ENCODE assay signal across 20 mouse cellular contexts in genomic region chr17:46771025-46771424, GRCm38 (mm10). TPM values are rescaled to one million over a fixed set of nuclear protein-coding genes. Genes with fewer than 3 reads are reported as not detected.
DNase-seq lines count a peak whose midpoint lies in the region; ATAC-seq and TF ChIP-seq lines count a peak whose summit lies in the region.
"Had no signal": no experiment of that assay in that cellular context is flagged by ENCODE, and none has a peak within 500 bp of the region (broad histone marks: within the 10 kb centered on the region; RNA-seq: fewer than 3 reads in every experiment).

No protein-coding gene starts in this region.

- H3K4me3 ChIP-seq in heart, postnatal 0 days (ENCODE audit: low read depth, low read length): no peak overlapping the region
- no peak overlapping the region for H3K4me3 ChIP-seq in lung, embryonic 14.5 days (ENCODE audit: low read depth, low read length)

- no peak for ATAC-seq in heart, postnatal 0 days (ENCODE audit: insufficient read depth, low read depth)
- no peak for ATAC-seq in lung, embryonic 14.5 days (ENCODE audit: insufficient read depth)
- 0 out of 2 replicates have a peak, but pooled peaks have one; percentile 33 for ATAC-seq in megakaryocyte-erythroid progenitor cell, adult 5-6 weeks (replicated peaks; ENCODE audit: low FRiP score, low TSS enrichment, poor library complexity, severe bottlenecking)
- no peak for ATAC-seq in CD4-positive, CD25-positive, alpha-beta regulatory T cell, adult 4 months

- no peak overlapping the region for H3K27ac ChIP-seq in heart, postnatal 0 days (ENCODE audit: low read depth)
- no peak overlapping the region for H3K27ac ChIP-seq in lung, embryonic 14.5 days (ENCODE audit: low read depth)
- H3K27ac ChIP-seq: heart, embryonic 13.5 days; hindbrain, embryonic 13.5 days had no signal

- peaks cover 17% of the 10 kb centered on the region for H3K36me3 ChIP-seq in heart, postnatal 0 days (replicated peaks; ENCODE audit: control insufficient read depth, insufficient read depth, low read length)
- peaks cover 21% of the 10 kb centered on the region for H3K36me3 ChIP-seq in lung, embryonic 14.5 days (ENCODE audit: insufficient read depth)

- no peak overlapping the region for H3K9ac ChIP-seq in heart, postnatal 0 days (replicated peaks; ENCODE audit: low read depth, low read length)
- no peak overlapping the region for H3K9ac ChIP-seq in lung, embryonic 14.5 days

- H3K4me1 ChIP-seq in heart, postnatal 0 days (ENCODE audit: control insufficient read depth, insufficient read depth): no peaks in the 10 kb centered on the region
- peaks cover 5% of the 10 kb centered on the region; the same call in 1 of the 2 replicates for H3K4me1 ChIP-seq in lung, embryonic 14.5 days (ENCODE audit: insufficient read depth)

- no peaks in the 10 kb centered on the region for H3K9me3 ChIP-seq in heart, postnatal 0 days (replicated peaks; ENCODE audit: control insufficient read depth, low read length)
- H3K9me3 ChIP-seq in lung, embryonic 14.5 days (ENCODE audit: low read depth, low read length): no peaks in the 10 kb centered on the region
- H3K9me3 ChIP-seq: heart, embryonic 13.5 days; hindbrain, embryonic 13.5 days; limb, embryonic 12.5 days; lung, embryonic 15.5 days; neural tube, embryonic 15.5 days had no signal

- intact Hi-C loops in heart, postnatal 36 days (cut with DNase I): no loop called here

- DNase-seq in cerebellum, postnatal 10 days: peak; percentile 15 to 49
- no peak for DNase-seq in cerebellum, postnatal 25 days
- no peak for DNase-seq in heart, postnatal 0 days (ENCODE audit: low spot score)
- DNase-seq in heart, postnatal 36 days: no peak
- peak; percentile 37 for DNase-seq in lung, embryonic 14.5 days
- no peak for DNase-seq in lung, postnatal 36 days
- DNase-seq: adrenal gland, adult 8-10 months; cerebellum, adult 11-12 months; kidney, adult 11 months; kidney, postnatal 36 days had no signal

- WGBS in heart, postnatal 0 days: 86% methylated on average over 4 of the region's 4 CpGs
- 82% methylated on average over 4 of the region's 4 CpGs for WGBS in lung, embryonic 14.5 days

- no peaks in the 10 kb centered on the region for H3K27me3 ChIP-seq in heart, postnatal 0 days (ENCODE audit: control insufficient read depth, insufficient read depth, low read length)
- H3K27me3 ChIP-seq in lung, embryonic 14.5 days (ENCODE audit: insufficient read depth, low read length): no peaks in the 10 kb centered on the region
- H3K27me3 ChIP-seq: heart, embryonic 13.5 days; hindbrain, embryonic 13.5 days; limb, embryonic 12.5 days; lung, embryonic 15.5 days; neural tube, embryonic 15.5 days had no signal

- H3K4me2 ChIP-seq in heart, postnatal 0 days (ENCODE audit: low read depth, low read length): no peak overlapping the region
- no peak overlapping the region for H3K4me2 ChIP-seq in lung, embryonic 14.5 days

- TF ChIP-seq EP300 in heart, postnatal 0 days (IDR thresholded peaks at IDR 0.05; ENCODE audit: low read depth): no peak

- TF ChIP-seq CTCF in heart, postnatal 0 days (IDR thresholded peaks at IDR 0.05; ENCODE audit: low read depth): peak; percentile 24
- TF ChIP-seq CTCF in lung, embryonic 14.5 days (IDR thresholded peaks at IDR 0.05; ENCODE audit: low read depth): peak; percentile 28

RNA-seq across cellular contexts. Expression of gene 2310039H08Rik, which starts 1.4 kb away (rescaled TPM):
- total RNA-seq in heart, postnatal 0 days (2014; rRNA removed; ENCODE audit: low replicate concordance): 75.6 and 80.4 TPM in 2 replicates
- 74.9 and 76.4 TPM in 2 replicates for polyA plus RNA-seq in heart, postnatal 0 days (2015; fragmentation: Nextera tagmentation; extraction: Ambion mirVana)
- total RNA-seq in heart, postnatal 36 days (2021): 10 to 100 TPM; 25.4 to 27.6 TPM
- polyA plus RNA-seq in lung, embryonic 14.5 days (2014; fragmentation: Nextera tagmentation; extraction: Ambion mirVana): 58.2 and 64.7 TPM in 2 replicates
- total RNA-seq in megakaryocyte-erythroid progenitor cell, adult 5-6 weeks (2014; fragmentation: Nextera tagmentation): 31.1 and 31.3 TPM in 2 replicates
- 11.9 TPM in 2 replicates for total RNA-seq in megakaryocyte-erythroid progenitor cell, adult 5-6 weeks (2017)
- polyA plus RNA-seq in CD4-positive, CD25-positive, alpha-beta regulatory T cell, adult 4 months (2017; shearing (Covaris generic)): 10 to 100 TPM; 16.1 to 18.9 TPM

RNA-seq across cellular contexts. Expression of gene Ptcra, which starts 7.5 kb away (rescaled TPM):
- 0.27 TPM in 1 of 2 replicates, not detected in the other for total RNA-seq in heart, postnatal 0 days (2014; rRNA removed; ENCODE audit: low replicate concordance)
- not detected in 2 replicates for polyA plus RNA-seq in heart, postnatal 0 days (2015; fragmentation: Nextera tagmentation; extraction: Ambion mirVana)
- not detected for total RNA-seq in heart, postnatal 36 days (2021)
- polyA plus RNA-seq in lung, embryonic 14.5 days (2014; fragmentation: Nextera tagmentation; extraction: Ambion mirVana): 0.24 and 0.37 TPM in 2 replicates
- not detected in 2 replicates for total RNA-seq in megakaryocyte-erythroid progenitor cell, adult 5-6 weeks (2014; fragmentation: Nextera tagmentation)
- total RNA-seq in megakaryocyte-erythroid progenitor cell, adult 5-6 weeks (2017): not detected in 2 replicates
- under 1 TPM in 1 of 2 experiments, not detected in 1; 0.49 TPM for polyA plus RNA-seq in CD4-positive, CD25-positive, alpha-beta regulatory T cell, adult 4 months (2017; shearing (Covaris generic))
- total RNA-seq: adrenal gland, adult 8-10 months; gastrocnemius, postnatal 4 days had no signal
- polyA plus RNA-seq: erythroblast, embryonic 14.5 days; small intestine, adult 2 months had no signal

RNA-seq across cellular contexts. Expression of gene Rpl7l1, which starts 11.4 kb away (rescaled TPM):
- total RNA-seq in heart, postnatal 0 days (2014; rRNA removed; ENCODE audit: low replicate concordance): 34.6 and 44.3 TPM in 2 replicates
- polyA plus RNA-seq in heart, postnatal 0 days (2015; fragmentation: Nextera tagmentation; extraction: Ambion mirVana): 72.9 and 77.7 TPM in 2 replicates
- total RNA-seq in heart, postnatal 36 days (2021): 10 to 100 TPM; 54.2 to 55.4 TPM
- polyA plus RNA-seq in lung, embryonic 14.5 days (2014; fragmentation: Nextera tagmentation; extraction: Ambion mirVana): 169 and 171 TPM in 2 replicates
- 90.3 and 93.8 TPM in 2 replicates for total RNA-seq in megakaryocyte-erythroid progenitor cell, adult 5-6 weeks (2014; fragmentation: Nextera tagmentation)
- 201 and 239 TPM in 2 replicates for total RNA-seq in megakaryocyte-erythroid progenitor cell, adult 5-6 weeks (2017)
- 100 to 1,000 TPM; 159 to 205 TPM for polyA plus RNA-seq in CD4-positive, CD25-positive, alpha-beta regulatory T cell, adult 4 months (2017; shearing (Covaris generic))

RNA-seq across cellular contexts. Expression of gene Cnpy3, which starts 19.0 kb away (rescaled TPM):
- total RNA-seq in heart, postnatal 0 days (2014; rRNA removed; ENCODE audit: low replicate concordance): 37.9 and 44.5 TPM in 2 replicates
- polyA plus RNA-seq in heart, postnatal 0 days (2015; fragmentation: Nextera tagmentation; extraction: Ambion mirVana): 27.7 and 29.0 TPM in 2 replicates
- total RNA-seq in heart, postnatal 36 days (2021): 10 to 100 TPM; 18.4 to 19.2 TPM
- 77.4 and 79.3 TPM in 2 replicates for polyA plus RNA-seq in lung, embryonic 14.5 days (2014; fragmentation: Nextera tagmentation; extraction: Ambion mirVana)
- total RNA-seq in megakaryocyte-erythroid progenitor cell, adult 5-6 weeks (2014; fragmentation: Nextera tagmentation): 23.4 and 39.6 TPM in 2 replicates
- 28.6 and 45.3 TPM in 2 replicates for total RNA-seq in megakaryocyte-erythroid progenitor cell, adult 5-6 weeks (2017)
- polyA plus RNA-seq in CD4-positive, CD25-positive, alpha-beta regulatory T cell, adult 4 months (2017; shearing (Covaris generic)): 10 to 100 TPM; 24.4 to 25.5 TPM

RNA-seq across cellular contexts. Expression of gene Gnmt, which starts 42.1 kb away (rescaled TPM):
- total RNA-seq in heart, postnatal 0 days (2014; rRNA removed; ENCODE audit: low replicate concordance): 1.1 and 2.7 TPM in 2 replicates
- polyA plus RNA-seq in heart, postnatal 0 days (2015; fragmentation: Nextera tagmentation; extraction: Ambion mirVana): 2.4 and 2.8 TPM in 2 replicates
- 1 to 10 TPM; 1.8 to 3.1 TPM for total RNA-seq in heart, postnatal 36 days (2021)
- 0.77 and 1.5 TPM in 2 replicates for polyA plus RNA-seq in lung, embryonic 14.5 days (2014; fragmentation: Nextera tagmentation; extraction: Ambion mirVana)
- total RNA-seq in megakaryocyte-erythroid progenitor cell, adult 5-6 weeks (2014; fragmentation: Nextera tagmentation): 6.5 TPM in 1 of 2 replicates, not detected in the other
- total RNA-seq in megakaryocyte-erythroid progenitor cell, adult 5-6 weeks (2017): not detected in 2 replicates
- polyA plus RNA-seq in CD4-positive, CD25-positive, alpha-beta regulatory T cell, adult 4 months (2017; shearing (Covaris generic)): not detected

Comparison
In these comparisons a context has a peak if more than half of its experiments do, and no peak if none do; other contexts are left out.
1. DNase-seq: peak in cerebellum, postnatal 10 days (2 of 2) and lung, embryonic 14.5 days (single experiment); none in cerebellum, postnatal 25 days (0 of 2), heart, postnatal 0 days (single experiment), heart, postnatal 36 days (0 of 2) and lung, postnatal 36 days (single experiment).